ENCODE assay signal across 1 mouse cellular context in genomic region chr7:45553519-45553918, GRCm38 (mm10).
TF ChIP-seq lines count a peak whose summit lies in the region.

No protein-coding gene starts in this region.

TF ChIP-seq in ES-E14, 5 proteins besides CTCF, POLR2A, EP300 and RAD21:
- no peak for TF ChIP-seq HCFC1 (IDR thresholded peaks at IDR 0.05; ENCODE audit: borderline replicate concordance, insufficient read depth, low read length)
- TF ChIP-seq ZNF384 (IDR thresholded peaks at IDR 0.05; ENCODE audit: low read depth, low read length) = no peak
- TF ChIP-seq ZC3H11A (IDR thresholded peaks at IDR 0.05; ENCODE audit: borderline replicate concordance, low read depth, low read length) = no peak
- no peak for TF ChIP-seq MAFK (IDR thresholded peaks at IDR 0.05; ENCODE audit: insufficient read depth, low read depth, low read length)
- TF ChIP-seq CHD2 (IDR thresholded peaks at IDR 0.05; ENCODE audit: low read depth, low read length) = no peak
